Mouse (Mus musculus) monocyte, adult 2 months (primary cell): ENCODE data around the gene Ndrg2.
"Not testable (repeated sequence)": the region's sequence is repeated elsewhere in the genome, so short reads cannot be mapped to it uniquely, and the experiment has no call there.

Source experiments
- DNase-seq, 2 experiments: peaks; one replicate each; pipeline ENCODE4 v3.0.0; 2022; ENCODE audit warnings: low spot score in 2 of 2, low read depth in 1 of 2

Gene Ndrg2

DNA sequence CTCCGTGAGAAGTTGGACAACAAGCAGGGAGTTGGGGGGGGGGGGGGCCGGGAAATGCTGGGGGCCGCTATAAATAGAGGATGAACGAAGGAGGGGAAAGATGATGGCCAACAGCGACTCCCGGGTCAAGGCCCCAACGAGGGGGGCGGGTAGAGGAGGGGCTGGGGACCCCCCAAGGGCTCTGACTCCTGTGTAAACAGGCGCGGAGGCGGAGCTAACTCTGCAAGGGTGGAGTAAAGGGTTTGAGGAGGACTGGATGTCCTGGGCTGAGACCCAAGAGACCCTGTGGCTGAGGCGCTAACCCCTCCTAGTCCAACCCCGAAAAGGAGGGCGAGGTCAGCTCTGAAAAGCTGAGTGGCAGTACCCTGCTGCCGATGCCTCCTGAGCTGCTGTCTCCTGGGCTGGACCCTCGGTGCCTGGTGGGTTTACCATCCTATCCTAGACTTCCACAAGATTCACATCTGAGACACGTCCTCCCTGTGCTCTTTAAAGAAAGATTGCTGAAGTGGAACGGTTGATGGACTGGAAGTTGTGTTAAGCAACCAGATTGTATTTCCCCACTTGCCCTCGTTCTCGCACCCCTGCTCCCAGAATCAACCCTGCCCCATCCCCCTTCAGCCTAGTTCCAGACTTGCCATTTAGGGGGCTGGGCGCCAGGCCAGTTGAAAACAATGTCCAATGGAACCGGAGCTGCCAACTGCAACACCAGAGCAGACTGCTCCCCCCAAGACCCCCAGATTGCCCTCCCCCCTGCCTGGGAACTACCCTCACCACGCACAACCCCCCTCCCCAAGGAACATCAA is at the start of gene Ndrg2:
Ndrg2 (minus strand) TSS at position 199 of the 803 bp plus-strand sequence.
- DNase-seq, result no peak

DNA sequence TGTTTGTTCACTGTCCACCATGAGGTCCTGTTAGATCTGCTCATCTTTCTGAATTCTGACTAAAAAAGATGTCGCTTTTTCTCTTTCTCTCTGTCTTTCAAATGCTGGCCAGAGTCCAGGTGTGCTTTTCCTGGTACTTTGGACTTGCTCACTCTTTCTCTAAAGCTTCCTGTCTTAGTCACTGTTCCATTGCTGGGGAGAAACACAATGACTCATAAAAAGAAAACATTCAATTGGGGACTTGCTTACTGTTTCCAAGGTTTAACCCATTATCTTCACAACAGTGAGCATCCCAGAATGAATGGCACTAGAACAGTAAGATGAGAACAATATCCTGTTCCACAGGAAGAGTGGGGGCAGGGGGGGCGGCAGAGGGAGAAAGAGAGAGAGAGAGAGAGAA is 46.4 kb upstream of the Ndrg2 start:
- DNase-seq, result no peak

DNA sequence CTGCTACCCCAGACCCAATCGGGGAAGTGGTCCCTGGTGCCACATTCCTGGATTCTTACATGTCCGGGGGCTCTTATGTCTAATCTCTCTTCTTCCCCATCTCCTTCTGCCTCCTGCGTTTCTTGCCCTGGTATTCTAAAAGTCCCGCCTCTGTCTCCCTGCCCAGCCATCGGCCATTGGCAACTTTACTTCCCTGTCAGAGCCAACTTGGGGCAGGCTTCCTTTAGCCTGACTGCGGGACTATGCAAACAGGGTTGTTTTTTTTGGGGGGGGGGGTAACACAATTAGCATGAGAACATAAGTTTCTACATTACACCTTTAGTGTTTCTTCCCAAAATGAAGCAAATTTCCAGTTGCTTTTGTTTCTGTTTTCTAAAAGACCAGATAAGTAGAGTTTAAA is 29.4 kb upstream of the Ndrg2 start:
- no peak for DNase-seq

DNA sequence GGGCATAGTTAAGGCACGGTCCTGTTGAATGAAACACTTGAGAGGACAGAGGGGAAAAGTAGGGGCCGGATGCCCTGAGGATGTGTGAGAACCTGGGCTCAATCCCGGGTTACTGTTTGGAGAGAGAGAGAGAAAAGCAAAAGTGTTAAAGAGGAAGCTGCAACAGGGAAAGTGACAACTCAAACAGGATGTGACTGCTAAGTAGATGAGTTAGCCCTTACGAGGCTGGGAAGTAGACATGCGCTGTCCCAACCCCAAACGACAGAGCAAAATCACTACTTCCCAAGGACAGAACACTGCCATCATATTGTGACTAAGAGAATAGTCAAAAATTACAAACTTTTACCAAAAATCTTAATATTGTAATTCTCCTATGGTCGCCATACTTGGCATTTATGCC is 28.3 kb upstream of the Ndrg2 start:
- DNase-seq, result no peak

DNA sequence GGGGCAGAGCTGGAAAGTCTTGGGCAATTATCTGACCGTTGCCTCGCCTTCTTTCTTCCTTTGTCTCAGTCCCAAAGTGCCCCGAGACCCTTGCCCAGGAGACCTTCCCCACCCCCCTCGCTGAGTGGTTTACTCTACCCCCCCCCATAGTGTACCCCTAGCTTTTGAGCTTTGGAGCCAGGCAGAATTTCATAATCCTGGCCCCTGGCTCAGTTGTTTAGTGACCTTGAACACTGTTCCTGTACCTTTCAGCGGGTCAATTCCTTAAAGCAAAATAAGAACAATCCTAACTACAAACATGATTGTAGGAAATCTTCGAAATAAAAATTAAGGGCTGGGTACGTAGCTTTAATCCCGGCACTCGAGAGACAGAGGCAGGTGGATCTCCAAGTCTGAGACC is 27.6 kb upstream of the Ndrg2 start:
- DNase-seq, result no peak

DNA sequence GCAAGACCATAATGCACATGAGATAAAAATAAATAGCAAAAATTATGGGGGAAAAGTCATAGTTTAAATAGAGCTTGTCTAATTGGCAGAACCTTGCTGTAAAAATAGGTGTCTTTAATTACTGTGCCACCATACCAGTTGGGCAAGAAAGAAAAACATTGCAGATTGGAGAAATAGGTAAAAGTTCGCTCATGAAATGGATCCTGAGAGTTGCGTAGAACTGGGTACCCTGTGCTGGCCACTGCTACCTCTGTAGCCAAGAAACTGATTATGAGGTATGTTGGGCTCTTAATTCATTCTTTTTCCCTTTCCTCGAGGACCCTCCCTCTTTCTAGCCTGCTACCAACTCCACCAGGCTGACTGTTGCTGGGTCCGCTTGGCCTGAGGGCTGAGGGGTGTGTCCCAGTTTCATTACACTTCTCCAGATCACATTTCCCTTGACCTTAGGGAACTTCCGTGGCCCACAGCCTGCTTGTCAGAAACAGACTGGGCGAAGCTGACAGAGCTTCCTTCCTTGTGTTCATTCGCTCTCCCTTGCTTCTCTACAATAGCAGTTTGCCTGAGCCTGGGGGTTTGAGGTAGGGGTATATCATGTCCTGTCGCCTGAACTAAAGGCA is 27.1 kb upstream of the Ndrg2 start:
- DNase-seq, result peak; percentile 5 to 36

DNA sequence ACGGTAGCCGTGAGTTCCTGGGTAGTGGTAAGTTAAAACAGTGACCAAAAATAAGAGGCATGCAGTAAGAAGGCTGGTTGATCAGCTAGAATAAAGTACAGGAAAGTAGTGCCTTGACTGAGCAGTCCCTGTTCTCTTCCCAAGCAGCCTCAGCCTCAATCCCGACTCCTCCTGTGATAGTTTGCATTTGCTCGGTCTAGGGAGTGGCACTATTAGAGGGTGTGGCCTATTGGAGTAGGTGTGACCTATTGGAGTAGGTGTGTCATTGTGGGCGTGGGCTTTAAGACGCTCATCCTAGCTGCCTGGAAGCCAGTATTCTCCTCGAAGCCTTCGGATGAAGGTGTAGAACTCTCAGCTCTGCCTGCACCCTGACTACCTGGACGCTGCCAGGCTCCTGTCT is 25.0 kb upstream of the Ndrg2 start:
- no peak for DNase-seq

DNA sequence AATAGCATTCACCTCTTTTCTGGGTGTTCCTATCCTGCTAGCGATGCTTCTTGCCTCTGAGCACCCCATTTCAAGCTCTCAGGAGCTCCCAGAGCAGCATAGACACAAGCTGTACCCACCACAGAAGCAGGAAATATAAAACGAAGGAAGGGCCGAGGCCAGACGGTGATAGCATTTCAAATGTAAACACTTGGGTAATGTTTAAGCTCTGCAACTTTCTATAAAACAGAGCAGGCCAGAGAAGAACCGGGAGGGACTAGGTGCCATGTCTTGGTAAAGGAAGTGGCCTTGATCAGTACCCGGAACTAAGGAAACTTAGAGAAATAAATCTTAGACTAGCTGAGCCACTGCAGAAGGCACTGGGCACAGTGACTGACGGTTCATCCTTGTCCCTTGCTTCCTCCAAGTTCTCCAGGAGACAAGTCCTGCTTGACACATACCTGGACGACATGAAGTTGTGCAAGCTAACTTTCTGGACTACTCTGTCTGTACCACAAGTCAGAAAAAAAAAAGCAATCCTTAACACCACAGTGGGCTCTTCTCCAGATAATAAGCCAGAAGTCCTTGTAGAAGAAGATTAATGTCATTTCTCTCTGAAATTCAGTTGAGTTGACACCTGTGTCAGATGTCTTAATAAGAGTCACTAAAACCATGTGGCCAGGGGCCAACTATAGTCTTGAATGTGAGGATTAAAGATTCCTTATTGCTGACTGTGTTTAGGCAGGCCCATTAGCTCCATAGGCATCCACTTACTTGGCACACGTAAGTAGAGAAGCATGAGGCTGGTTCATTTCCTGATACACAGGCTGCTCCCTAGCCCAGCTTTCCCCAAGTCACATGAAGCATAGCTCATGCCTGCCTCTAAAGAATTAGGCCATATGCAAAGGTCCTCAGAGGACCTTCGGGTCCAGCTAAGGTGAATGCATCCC is 18.4 kb upstream of the Ndrg2 start:
- DNase-seq, result no peak

DNA sequence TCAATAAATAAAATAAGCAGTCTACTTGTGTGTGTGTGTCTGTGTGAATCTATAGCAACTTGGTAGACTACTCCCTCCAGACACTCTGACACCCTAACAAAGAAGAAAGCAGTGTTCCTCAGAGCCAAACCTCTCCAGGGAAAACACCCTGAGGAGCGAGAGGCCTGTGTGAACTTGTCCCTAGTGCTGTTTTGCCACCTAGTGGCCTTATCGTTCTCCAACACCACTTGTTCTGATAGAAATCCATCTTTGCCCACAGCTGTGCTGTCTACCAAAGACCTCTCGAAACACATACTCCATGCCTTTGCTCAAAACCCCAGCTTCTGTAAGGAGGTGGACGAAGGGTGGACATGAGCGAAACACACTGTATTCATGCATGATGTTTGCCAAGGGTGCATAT is 16.9 kb upstream of the Ndrg2 start:
- DNase-seq, result no peak

DNA sequence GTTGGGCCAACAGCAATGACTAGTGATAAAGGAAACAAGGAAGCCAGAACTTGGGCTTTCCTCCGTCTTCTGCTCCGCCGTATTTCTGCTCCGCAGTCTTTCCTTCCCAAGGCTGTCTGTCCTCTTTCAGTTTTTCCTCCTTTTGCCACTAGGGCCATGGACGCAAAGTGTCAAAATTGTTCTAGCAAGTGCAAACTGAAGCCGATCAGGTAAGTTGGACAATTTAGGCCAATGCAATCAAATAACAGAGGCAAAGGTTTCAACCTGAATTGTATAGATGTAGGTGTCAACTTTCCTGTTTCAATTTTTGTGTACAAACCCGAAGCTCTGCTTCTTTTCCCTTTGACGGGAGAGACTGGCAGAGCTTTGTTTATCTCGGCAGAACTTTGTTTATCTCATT is 16.0 kb upstream of the Ndrg2 start:
- no peak for DNase-seq

DNA sequence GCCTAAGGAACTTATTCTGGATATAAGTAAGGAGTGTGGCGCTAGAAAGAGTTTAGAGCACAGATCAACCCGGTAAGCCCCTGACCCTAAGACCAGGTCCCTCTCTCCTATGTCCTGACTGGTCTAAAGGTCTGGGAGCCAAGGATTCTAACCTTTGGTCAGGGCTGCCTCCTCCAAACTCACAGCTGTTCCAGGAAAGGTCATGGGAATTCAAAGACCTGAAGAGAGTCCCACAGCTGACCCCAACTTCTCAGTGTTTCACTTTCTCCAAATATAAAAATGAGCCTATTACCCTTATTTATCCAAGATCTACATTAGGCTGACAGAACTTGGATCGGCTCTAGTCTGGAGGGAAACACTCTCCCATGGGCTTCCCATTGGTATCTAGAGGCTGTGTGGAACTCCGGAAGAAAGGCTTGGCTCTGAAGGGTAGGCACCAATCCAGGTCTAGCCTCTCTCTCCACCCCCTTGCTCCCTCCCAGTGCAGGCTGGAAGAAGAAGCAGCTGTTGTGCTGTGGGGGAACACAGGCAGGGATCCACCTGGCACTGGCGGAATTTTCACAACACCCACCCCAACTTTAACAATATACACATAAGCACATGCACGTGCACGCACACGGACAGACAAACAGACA is 15.5 kb upstream of the Ndrg2 start:
- DNase-seq, result no peak

DNA sequence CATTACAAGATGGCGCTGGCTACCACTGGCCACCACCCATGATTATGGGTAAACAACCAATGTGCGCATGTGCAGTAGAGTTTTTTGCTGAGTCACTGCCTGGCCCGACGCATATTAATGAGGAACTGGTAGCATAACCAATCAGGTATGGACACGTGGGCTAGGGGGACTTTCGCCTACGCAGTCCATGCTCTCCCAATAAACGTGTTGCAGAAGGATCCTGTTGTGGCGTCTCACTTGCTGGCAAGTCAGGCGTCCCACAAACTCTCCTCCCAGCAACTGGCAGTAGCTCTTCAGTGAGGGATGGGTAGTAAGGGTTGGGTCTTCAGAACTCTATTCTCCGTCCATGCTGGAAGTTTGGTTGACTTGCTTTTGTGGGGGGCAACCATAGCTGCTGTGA is 13.0 kb upstream of the Ndrg2 start:
- not testable (repeated sequence) for DNase-seq

DNA sequence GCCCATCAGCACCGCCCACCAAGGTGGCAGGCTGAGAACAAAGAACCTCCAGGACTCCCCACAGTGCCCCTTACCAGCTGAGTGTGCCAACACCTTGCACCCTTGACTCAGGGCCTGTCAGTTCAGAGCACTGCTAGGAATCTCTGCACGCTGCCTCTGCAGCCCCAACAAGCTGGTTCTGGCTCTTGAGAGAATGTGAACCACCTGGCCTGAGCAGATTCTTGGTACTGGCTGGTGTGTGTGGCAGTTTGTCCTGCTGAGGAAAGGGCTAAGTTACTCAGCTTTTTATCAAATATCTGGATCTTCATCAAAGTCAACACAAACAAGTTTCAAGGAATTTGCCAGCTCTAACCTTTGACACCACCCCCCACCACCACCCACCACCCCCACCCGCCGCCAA is 9.5 kb upstream of the Ndrg2 start:
- DNase-seq, result no peak

DNA sequence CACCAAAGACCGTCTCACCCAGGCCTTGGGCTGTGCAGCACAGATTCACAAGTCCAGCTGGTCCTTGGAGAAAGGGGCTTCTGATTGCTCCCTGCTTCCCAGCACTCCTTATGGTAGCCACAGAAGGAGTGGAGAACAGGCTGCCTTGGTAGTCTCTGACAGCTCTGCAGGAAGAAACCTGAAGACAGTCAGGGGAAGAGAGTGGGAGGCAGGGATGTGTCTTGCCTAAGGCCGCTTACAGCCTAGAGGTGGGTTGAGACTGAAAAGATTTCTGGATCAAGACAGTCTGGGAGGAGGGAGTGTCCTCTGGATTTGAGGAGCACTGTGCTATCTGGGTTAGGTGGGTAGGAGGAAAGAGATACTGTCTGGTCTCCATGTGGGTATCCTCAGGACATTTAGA is 9.0 kb upstream of the Ndrg2 start:
- no peak for DNase-seq

DNA sequence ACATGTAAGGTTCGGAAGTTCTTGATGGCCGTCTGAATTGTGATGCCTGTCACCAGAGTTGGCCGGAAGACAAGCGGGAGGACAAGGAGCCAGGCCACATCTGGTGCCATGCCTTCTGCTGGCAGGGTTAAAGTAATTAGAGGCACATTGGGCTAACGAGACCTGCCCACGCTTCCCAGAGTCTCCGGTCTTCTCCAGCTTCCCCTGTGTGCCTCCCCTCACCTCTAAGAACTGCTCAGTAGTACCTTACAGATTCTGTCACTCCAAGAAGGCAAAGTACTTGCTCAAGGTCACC is 8.6 kb upstream of the Ndrg2 start, which contains the start of gene Rnase13:
Rnase13 (minus strand) TSS at position 203 of the 295 bp plus-strand sequence.
- no peak for DNase-seq

DNA sequence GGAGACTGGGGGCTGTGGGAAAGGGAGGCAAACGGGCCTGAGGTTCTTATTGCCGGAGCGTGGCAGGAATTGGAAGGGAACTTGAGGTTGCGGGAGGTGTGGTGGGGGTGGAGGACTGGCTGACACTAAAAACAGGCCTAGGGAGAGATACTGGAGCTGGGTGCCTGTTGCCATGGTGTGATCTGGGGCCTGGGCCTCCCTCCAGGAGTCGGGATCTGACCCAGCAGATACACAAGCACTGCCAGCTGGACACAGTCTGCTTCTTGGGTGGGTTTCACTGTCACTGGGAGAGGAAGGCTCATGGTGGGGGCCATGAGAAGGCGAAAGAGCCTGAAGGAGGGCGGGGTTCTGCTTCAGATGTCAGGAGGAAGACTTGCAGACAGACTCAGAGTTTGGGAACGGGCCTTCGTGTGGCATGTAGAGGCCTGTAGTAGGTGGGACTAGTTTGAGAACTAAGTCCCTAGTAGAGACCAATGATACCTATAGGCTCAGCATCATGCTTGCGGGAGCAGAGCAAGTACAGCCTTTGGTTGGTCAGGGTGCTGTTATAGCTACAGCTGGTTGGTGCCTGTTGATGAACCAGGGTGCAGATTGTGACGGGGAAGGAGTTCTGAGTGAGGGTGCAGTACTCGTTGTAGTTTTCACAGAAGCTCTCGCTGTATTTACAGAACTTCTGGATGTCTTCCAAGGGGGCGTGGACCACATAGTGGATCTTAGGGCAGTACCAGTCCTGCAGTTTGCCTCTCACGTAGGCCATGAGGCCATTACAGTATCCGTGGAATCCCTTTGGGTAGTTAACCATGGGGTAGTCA is 8.0 kb upstream of the Ndrg2 start:
- DNase-seq, result no peak

DNA sequence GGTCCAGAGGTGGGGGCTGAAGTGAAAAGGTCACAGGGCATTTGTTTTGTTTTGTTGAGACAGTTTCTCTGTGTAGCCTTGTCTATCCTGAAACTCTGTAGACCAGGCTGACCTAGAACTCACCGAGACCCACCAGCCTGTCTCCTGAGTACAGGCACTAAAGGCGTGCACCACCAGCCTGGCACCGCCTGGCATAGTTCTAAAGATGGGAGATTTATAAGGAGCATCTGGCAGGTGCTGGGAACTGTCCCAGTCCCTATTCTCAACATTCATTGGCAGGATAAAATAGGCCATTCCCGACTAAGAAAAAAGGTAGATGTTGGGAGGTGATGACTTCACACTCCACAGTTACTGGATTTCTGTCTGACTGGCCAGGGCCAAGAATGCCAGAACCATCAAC is 5.0 kb upstream of the Ndrg2 start:
- DNase-seq, result no peak

DNA sequence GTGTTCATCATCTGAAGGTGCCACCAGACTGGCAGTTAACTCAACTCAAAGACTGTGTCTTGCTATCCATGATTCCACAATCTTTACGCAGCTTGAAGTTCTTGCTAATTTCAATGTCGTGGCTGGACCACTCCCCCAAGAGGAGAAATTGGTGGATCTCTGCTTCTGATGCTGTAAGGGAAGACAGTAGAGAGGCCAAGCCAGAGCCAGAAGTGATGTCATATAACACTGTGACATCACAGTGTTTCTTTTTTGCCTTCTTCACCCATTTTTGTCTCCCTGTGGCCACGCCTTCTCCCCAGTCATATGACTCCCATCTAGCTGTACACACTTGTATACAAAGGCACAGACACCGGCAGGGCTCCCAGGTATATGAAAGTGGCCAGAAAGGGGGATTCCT is 4.2 kb upstream of the Ndrg2 start, which contains the start of gene Tppp2:
Tppp2 (plus strand) TSS at position 301 of the 400 bp plus-strand sequence.
- no peak for DNase-seq

DNA sequence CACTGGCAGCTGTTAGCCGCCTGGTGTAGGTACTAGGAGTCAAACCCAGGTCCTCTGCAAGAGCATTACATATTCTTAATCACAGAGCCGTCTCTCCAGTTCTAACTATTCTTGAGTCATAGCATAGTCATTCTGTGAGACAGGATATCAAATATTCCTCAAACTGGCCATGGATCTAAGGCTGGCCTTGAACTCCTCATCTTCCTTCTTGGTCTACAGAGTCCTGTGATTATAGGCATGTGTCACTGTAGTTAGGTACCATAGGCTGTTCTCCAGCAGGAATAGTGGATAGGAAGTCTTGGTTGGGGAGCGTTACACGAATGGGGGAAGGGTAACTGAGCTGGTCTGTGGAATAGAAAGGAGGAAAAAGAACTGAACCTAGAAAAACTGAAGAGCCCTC is 2.6 kb upstream of the Ndrg2 start:
- no peak for DNase-seq

DNA sequence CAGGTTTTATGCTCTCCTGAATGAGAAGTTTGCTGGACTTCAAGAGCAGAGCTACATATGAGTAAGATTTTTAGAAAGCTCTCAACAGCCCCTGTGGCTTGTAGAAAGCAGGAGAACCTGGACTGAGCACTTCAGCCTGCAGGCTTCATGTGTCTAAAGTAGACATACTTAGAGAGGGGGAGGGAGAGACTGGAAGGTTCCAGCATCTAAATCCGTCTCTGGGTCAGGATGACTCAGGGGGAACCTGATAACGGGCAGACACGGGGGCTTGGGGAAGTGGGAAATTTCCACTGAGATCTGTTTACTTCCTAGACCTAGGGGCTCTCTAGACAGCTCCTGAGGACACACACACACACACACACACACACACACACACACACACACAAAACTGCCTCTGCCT is 1.1 kb upstream of the Ndrg2 start:
- DNase-seq, result no peak
